Mouse (Mus musculus): ENCODE data around the gene Dennd2c. TPM values are rescaled to one million over a fixed set of nuclear protein-coding genes. Genes with fewer than 3 reads are reported as not detected.

Dennd2c gene
- 0.44 and 0.75 TPM in 2 replicates for polyA plus RNA-seq (2012; ENCODE audit: insufficient read depth, insufficient read length, missing spikeins)

GRCm38 (mm10) chr3:103102454-103103390 is at the start of gene Dennd2c:
Gene Dennd2c (plus strand): TSS chr3:103102604.
- peak within 1 kb of the TSS; percentile 4; the same call in 1 of the 2 replicates for H3K27ac ChIP-seq (replicated peaks; ENCODE audit: low read depth, low read length)
- H3K4me1 ChIP-seq (ENCODE audit: control insufficient read depth, insufficient read depth, insufficient read length, low read length), result 0 out of 2 replicates have a peak, but pooled peaks cover 2% of the 10 kb centered on the region
- H3K4me3 ChIP-seq (ENCODE audit: insufficient read depth, low read depth, low read length), result peak within 1 kb of the TSS; percentile 64

- no peaks in the 10 kb centered on the region for H3K4me1 ChIP-seq (ENCODE audit: control insufficient read depth, insufficient read depth, insufficient read length, low read length)
- no peak overlapping the region for H3K4me3 ChIP-seq (ENCODE audit: insufficient read depth, low read depth, low read length)
- H3K27ac ChIP-seq (replicated peaks; ENCODE audit: low read depth, low read length), result no peak overlapping the region
Measured at GRCm38 (mm10) chr3:103056016-103056595, 46.3 kb upstream of the Dennd2c start.

- no peaks in the 10 kb centered on the region for H3K4me1 ChIP-seq (ENCODE audit: control insufficient read depth, insufficient read depth, insufficient read length, low read length)
- H3K27ac ChIP-seq (replicated peaks; ENCODE audit: low read depth, low read length), result peak overlapping the region; percentile 57; the same call in 1 of the 2 replicates
- peak overlapping the region; percentile 98 for H3K4me3 ChIP-seq (ENCODE audit: insufficient read depth, low read depth, low read length)
Measured at GRCm38 (mm10) chr3:103057752-103058151, 44.7 kb upstream of the Dennd2c start.

GRCm38 (mm10) chr3:103058207-103059157 is 43.9 kb upstream of the Dennd2c start, which contains the start of gene Nras:
Gene Nras (plus strand): TSS chr3:103058285.
- H3K4me1 ChIP-seq (ENCODE audit: control insufficient read depth, insufficient read depth, insufficient read length, low read length), result no peaks in the 10 kb centered on the region
- peak within 1 kb of the TSS; percentile 98 for H3K4me3 ChIP-seq (ENCODE audit: insufficient read depth, low read depth, low read length)
- peak within 1 kb of the TSS; percentile 97 for H3K27ac ChIP-seq (replicated peaks; ENCODE audit: low read depth, low read length)

- Histone ChIP-seq H3K27ac (replicated peaks; ENCODE audit: low read depth, low read length) (no peak overlapping the region), H3K4me3 (ENCODE audit: insufficient read depth, low read depth, low read length) (no peak overlapping the region), H3K4me1 (ENCODE audit: control insufficient read depth, insufficient read depth, insufficient read length, low read length) (no peaks in the 10 kb centered on the region)
Measured at GRCm38 (mm10) chr3:103066927-103067326, 35.5 kb upstream of the Dennd2c start.

GRCm38 (mm10) chr3:103068971-103069370 is 33.4 kb upstream of the Dennd2c start:
- H3K27ac ChIP-seq (replicated peaks; ENCODE audit: low read depth, low read length), result no peak overlapping the region
- H3K4me3 ChIP-seq (ENCODE audit: insufficient read depth, low read depth, low read length), result no peak overlapping the region
- no peaks in the 10 kb centered on the region for H3K4me1 ChIP-seq (ENCODE audit: control insufficient read depth, insufficient read depth, insufficient read length, low read length)

- no peak within 1 kb of the TSS for H3K4me3 ChIP-seq (ENCODE audit: insufficient read depth, low read depth, low read length)
- no peaks in the 10 kb centered on the region for H3K4me1 ChIP-seq (ENCODE audit: control insufficient read depth, insufficient read depth, insufficient read length, low read length)
- no peak within 1 kb of the TSS for H3K27ac ChIP-seq (replicated peaks; ENCODE audit: low read depth, low read length)
Measured at GRCm38 (mm10) chr3:103073771-103074170, 28.6 kb upstream of the Dennd2c start, which contains the start of gene Ampd1. Gene Ampd1 (plus strand): TSS chr3:103074014.

- H3K4me1 ChIP-seq (ENCODE audit: control insufficient read depth, insufficient read depth, insufficient read length, low read length), result no peaks in the 10 kb centered on the region
- no peak overlapping the region for H3K4me3 ChIP-seq (ENCODE audit: insufficient read depth, low read depth, low read length)
- no peak overlapping the region for H3K27ac ChIP-seq (replicated peaks; ENCODE audit: low read depth, low read length)
Measured at GRCm38 (mm10) chr3:103075871-103076270, 26.5 kb upstream of the Dennd2c start.

GRCm38 (mm10) chr3:103076476-103076875 is 25.9 kb upstream of the Dennd2c start:
- H3K4me1 ChIP-seq (ENCODE audit: control insufficient read depth, insufficient read depth, insufficient read length, low read length), result no peaks in the 10 kb centered on the region
- H3K4me3 ChIP-seq (ENCODE audit: insufficient read depth, low read depth, low read length), result no peak overlapping the region
- no peak overlapping the region for H3K27ac ChIP-seq (replicated peaks; ENCODE audit: low read depth, low read length)

GRCm38 (mm10) chr3:103079301-103079700 is 23.1 kb upstream of the Dennd2c start:
- Histone ChIP-seq H3K27ac (replicated peaks; ENCODE audit: low read depth, low read length) (no peak overlapping the region), H3K4me3 (ENCODE audit: insufficient read depth, low read depth, low read length) (no peak overlapping the region), H3K4me1 (ENCODE audit: control insufficient read depth, insufficient read depth, insufficient read length, low read length) (no peaks in the 10 kb centered on the region)

- Histone ChIP-seq H3K4me3 (ENCODE audit: insufficient read depth, low read depth, low read length) (no peak overlapping the region), H3K27ac (replicated peaks; ENCODE audit: low read depth, low read length) (no peak overlapping the region), H3K4me1 (ENCODE audit: control insufficient read depth, insufficient read depth, insufficient read length, low read length) (no peaks in the 10 kb centered on the region)
Measured at GRCm38 (mm10) chr3:103081051-103081450, 21.4 kb upstream of the Dennd2c start.

GRCm38 (mm10) chr3:103081861-103082453 is 20.4 kb upstream of the Dennd2c start:
- H3K4me1 ChIP-seq (ENCODE audit: control insufficient read depth, insufficient read depth, insufficient read length, low read length), result no peaks in the 10 kb centered on the region
- H3K27ac ChIP-seq (replicated peaks; ENCODE audit: low read depth, low read length), result no peak overlapping the region
- H3K4me3 ChIP-seq (ENCODE audit: insufficient read depth, low read depth, low read length), result no peak overlapping the region

- H3K27ac ChIP-seq (replicated peaks; ENCODE audit: low read depth, low read length), result no peak overlapping the region
- no peak overlapping the region for H3K4me3 ChIP-seq (ENCODE audit: insufficient read depth, low read depth, low read length)
- H3K4me1 ChIP-seq (ENCODE audit: control insufficient read depth, insufficient read depth, insufficient read length, low read length), result no peaks in the 10 kb centered on the region
Measured at GRCm38 (mm10) chr3:103082761-103083160, 19.6 kb upstream of the Dennd2c start.

- Histone ChIP-seq H3K4me1 (ENCODE audit: control insufficient read depth, insufficient read depth, insufficient read length, low read length) (no peaks in the 10 kb centered on the region), H3K27ac (replicated peaks; ENCODE audit: low read depth, low read length) (no peak overlapping the region), H3K4me3 (ENCODE audit: insufficient read depth, low read depth, low read length) (no peak overlapping the region)
Measured at GRCm38 (mm10) chr3:103085986-103086385, 16.4 kb upstream of the Dennd2c start.

Data from brown adipose tissue, adult 24 weeks (tissue).